Mouse (Mus musculus) ES-Bruce4 (cell line): ENCODE results near the gene Slc22a6.

Source experiments
- CTCF ChIP-seq: IDR thresholded peaks from one replicate; pipeline ENCODE4 v1.8.1; 2011; ENCODE audit warnings: low read depth, low read length
- EP300 ChIP-seq: IDR thresholded peaks from 2 replicates; pipeline ENCODE4 v1.6.1; 2011; ENCODE audit warnings: low read depth, low read length; ENCODE audit not compliant: insufficient read depth

DNA sequence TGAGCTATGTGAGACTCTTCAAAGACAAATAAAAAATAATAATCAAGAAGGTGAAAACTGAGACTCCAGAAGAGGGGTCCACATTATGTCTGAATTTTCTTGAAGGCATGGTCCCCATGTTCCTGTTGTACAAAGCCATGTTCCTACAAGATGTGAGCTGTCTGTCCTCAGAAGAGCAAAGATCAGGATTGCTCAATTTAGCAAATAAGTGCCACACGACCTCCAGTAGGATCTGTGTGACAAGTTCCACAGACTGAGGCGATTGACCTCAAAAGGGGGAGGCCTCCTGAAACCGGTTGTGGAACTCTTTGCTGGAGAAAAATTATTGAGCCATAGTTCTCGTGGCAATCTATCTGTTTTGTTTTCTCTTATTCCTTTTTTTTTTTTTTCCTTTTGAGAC is 1.5 kb upstream of the Slc22a6 start:
- TF ChIP-seq CTCF (no peak), EP300 (no peak)
